Mouse (Mus musculus): ENCODE data around the gene Slc39a1.

GRCm38 (mm10) chr3:90213377-90213866 is 34.5 kb upstream of the Slc39a1 start, which contains the start of the genes Rps27 and Rab13:
- TF ChIP-seq CTCF (IDR thresholded peaks at IDR 0.05) = no peak
- peak; percentile 100 for TF ChIP-seq POLR2A (IDR thresholded peaks at IDR 0.05; ENCODE audit: insufficient read depth, low read depth, low read length)
- peak; percentile 91 for TF ChIP-seq EP300 (IDR thresholded peaks at IDR 0.05; ENCODE audit: insufficient read depth, low read depth, low read length)
